Mouse (Mus musculus): ENCODE measurements at regions not wholly inside any gene's neighbourhood (a gene's known extent, or its start where the extent isn't known, plus 50 kb on each side); places are given as distances from the start of the nearest gene placed in this dataset.

GRCm38 (mm10) chr1:98173431-98173830 is 78.0 kb upstream of the Pam start:
- no peak overlapping the region for H3K9ac ChIP-seq (ENCODE audit: low read depth, low read length)
- ATAC-seq = no peak
- no peak overlapping the region for H3K4me2 ChIP-seq (ENCODE audit: low read length)
- H3K4me1 ChIP-seq (ENCODE audit: control insufficient read depth, insufficient read depth, low read length) = peaks cover 10% of the 10 kb centered on the region
- no peak overlapping the region for H3K4me3 ChIP-seq (ENCODE audit: low read depth, low read length)
- H3K36me3 ChIP-seq (ENCODE audit: control insufficient read depth, insufficient read depth, low read length) = no peaks in the 10 kb centered on the region
- 45% methylated on average over 2 of the region's 2 CpGs for WGBS
- H3K27me3 ChIP-seq (ENCODE audit: control insufficient read depth, insufficient read depth, low read depth, low read length) = no peaks in the 10 kb centered on the region
- no peak overlapping the region for H3K27ac ChIP-seq (ENCODE audit: low read length)
- H3K9me3 ChIP-seq (replicated peaks; ENCODE audit: control insufficient read depth, low read length, poor library complexity, severe bottlenecking) = no peaks in the 10 kb centered on the region

- no peak overlapping the region for H3K27ac ChIP-seq (ENCODE audit: low read length)
- H3K4me3 ChIP-seq (ENCODE audit: low read depth, low read length) = no peak overlapping the region
- no peak overlapping the region for H3K4me2 ChIP-seq (ENCODE audit: low read length)
- H3K9me3 ChIP-seq (replicated peaks; ENCODE audit: control insufficient read depth, low read length, poor library complexity, severe bottlenecking) = no peaks in the 10 kb centered on the region
- H3K9ac ChIP-seq (ENCODE audit: low read depth, low read length) = no peak overlapping the region
- H3K36me3 ChIP-seq (ENCODE audit: control insufficient read depth, insufficient read depth, low read length) = no peaks in the 10 kb centered on the region
- WGBS = 89% methylated on average over 2 of the region's 2 CpGs
- no peak for ATAC-seq
- no peaks in the 10 kb centered on the region for H3K27me3 ChIP-seq (ENCODE audit: control insufficient read depth, insufficient read depth, low read depth, low read length)
- H3K4me1 ChIP-seq (ENCODE audit: control insufficient read depth, insufficient read depth, low read length) = peaks cover 10% of the 10 kb centered on the region
Observed at GRCm38 (mm10) chr1:98171291-98171690, 75.8 kb upstream of the Pam start.

GRCm38 (mm10) chr1:98169352-98169751 is 73.9 kb upstream of the Pam start:
- Histone ChIP-seq H3K36me3 (ENCODE audit: control insufficient read depth, insufficient read depth, low read length) (no peaks in the 10 kb centered on the region), H3K4me1 (ENCODE audit: control insufficient read depth, insufficient read depth, low read length) (peaks cover 5% of the 10 kb centered on the region; the same call in 1 of the 2 replicates), H3K27me3 (ENCODE audit: control insufficient read depth, insufficient read depth, low read depth, low read length) (no peaks in the 10 kb centered on the region), H3K27ac (ENCODE audit: low read length) (no peak overlapping the region), H3K9ac (ENCODE audit: low read depth, low read length) (no peak overlapping the region), H3K4me3 (ENCODE audit: low read depth, low read length) (no peak overlapping the region), H3K9me3 (replicated peaks; ENCODE audit: control insufficient read depth, low read length, poor library complexity, severe bottlenecking) (no peaks in the 10 kb centered on the region), H3K4me2 (ENCODE audit: low read length) (no peak overlapping the region)
- ATAC-seq = no peak

GRCm38 (mm10) chr1:98167800-98168199 is 72.4 kb upstream of the Pam start:
- no peak overlapping the region for H3K4me3 ChIP-seq (ENCODE audit: low read depth, low read length)
- H3K4me1 ChIP-seq (ENCODE audit: control insufficient read depth, insufficient read depth, low read length) = no peaks in the 10 kb centered on the region
- H3K9ac ChIP-seq (ENCODE audit: low read depth, low read length) = no peak overlapping the region
- no peaks in the 10 kb centered on the region for H3K27me3 ChIP-seq (ENCODE audit: control insufficient read depth, insufficient read depth, low read depth, low read length)
- no peak overlapping the region for H3K27ac ChIP-seq (ENCODE audit: low read length)
- H3K4me2 ChIP-seq (ENCODE audit: low read length) = no peak overlapping the region
- H3K36me3 ChIP-seq (ENCODE audit: control insufficient read depth, insufficient read depth, low read length) = no peaks in the 10 kb centered on the region
- H3K9me3 ChIP-seq (replicated peaks; ENCODE audit: control insufficient read depth, low read length, poor library complexity, severe bottlenecking) = no peaks in the 10 kb centered on the region
- WGBS = 88% methylated on average over 4 of the region's 4 CpGs
- ATAC-seq = no peak

GRCm38 (mm10) chr1:98162639-98162927 is 67.1 kb upstream of the Pam start:
- no peak for ATAC-seq
- WGBS = 74% methylated on average over 2 of the region's 2 CpGs

GRCm38 (mm10) chr1:98161882-98162638 is 66.6 kb upstream of the Pam start:
- 80% methylated on average over 5 of the region's 5 CpGs for WGBS
- Histone ChIP-seq H3K9ac (ENCODE audit: low read depth, low read length) (no peak overlapping the region), H3K4me2 (ENCODE audit: low read length) (no peak overlapping the region), H3K9me3 (replicated peaks; ENCODE audit: control insufficient read depth, low read length, poor library complexity, severe bottlenecking) (no peaks in the 10 kb centered on the region), H3K27me3 (ENCODE audit: control insufficient read depth, insufficient read depth, low read depth, low read length) (no peaks in the 10 kb centered on the region), H3K27ac (ENCODE audit: low read length) (no peak overlapping the region), H3K4me3 (ENCODE audit: low read depth, low read length) (no peak overlapping the region), H3K4me1 (ENCODE audit: control insufficient read depth, insufficient read depth, low read length) (no peaks in the 10 kb centered on the region), H3K36me3 (ENCODE audit: control insufficient read depth, insufficient read depth, low read length) (no peaks in the 10 kb centered on the region)
- no peak for ATAC-seq

More at GRCm38 (mm10) chr1:98162639-98162927, 67.1 kb upstream of the Pam start:
- Histone ChIP-seq H3K9me3 (replicated peaks; ENCODE audit: control insufficient read depth, low read length, poor library complexity, severe bottlenecking) (no peaks in the 10 kb centered on the region), H3K36me3 (ENCODE audit: control insufficient read depth, insufficient read depth, low read length) (no peaks in the 10 kb centered on the region), H3K9ac (ENCODE audit: low read depth, low read length) (no peak overlapping the region), H3K27ac (ENCODE audit: low read length) (no peak overlapping the region), H3K27me3 (ENCODE audit: control insufficient read depth, insufficient read depth, low read depth, low read length) (no peaks in the 10 kb centered on the region), H3K4me1 (ENCODE audit: control insufficient read depth, insufficient read depth, low read length) (no peaks in the 10 kb centered on the region), H3K4me3 (ENCODE audit: low read depth, low read length) (no peak overlapping the region), H3K4me2 (ENCODE audit: low read length) (no peak overlapping the region)

- Histone ChIP-seq H3K9ac (ENCODE audit: low read depth, low read length) (no peak overlapping the region), H3K4me3 (ENCODE audit: low read depth, low read length) (no peak overlapping the region), H3K4me1 (ENCODE audit: control insufficient read depth, insufficient read depth, low read length) (no peaks in the 10 kb centered on the region), H3K36me3 (ENCODE audit: control insufficient read depth, insufficient read depth, low read length) (no peaks in the 10 kb centered on the region), H3K27ac (ENCODE audit: low read length) (no peak overlapping the region), H3K27me3 (ENCODE audit: control insufficient read depth, insufficient read depth, low read depth, low read length) (no peaks in the 10 kb centered on the region), H3K4me2 (ENCODE audit: low read length) (no peak overlapping the region), H3K9me3 (replicated peaks; ENCODE audit: control insufficient read depth, low read length, poor library complexity, severe bottlenecking) (no peaks in the 10 kb centered on the region)
- no peak for ATAC-seq
- 85% methylated on average over 2 of the region's 2 CpGs for WGBS
Observed at GRCm38 (mm10) chr1:98158969-98159368, 63.5 kb upstream of the Pam start.

- Histone ChIP-seq H3K9me3 (replicated peaks; ENCODE audit: control insufficient read depth, low read length, poor library complexity, severe bottlenecking) (no peaks in the 10 kb centered on the region), H3K4me1 (ENCODE audit: control insufficient read depth, insufficient read depth, low read length) (no peaks in the 10 kb centered on the region), H3K4me3 (ENCODE audit: low read depth, low read length) (no peak overlapping the region), H3K36me3 (ENCODE audit: control insufficient read depth, insufficient read depth, low read length) (no peaks in the 10 kb centered on the region), H3K9ac (ENCODE audit: low read depth, low read length) (no peak overlapping the region), H3K27me3 (ENCODE audit: control insufficient read depth, insufficient read depth, low read depth, low read length) (no peaks in the 10 kb centered on the region), H3K27ac (ENCODE audit: low read length) (no peak overlapping the region), H3K4me2 (ENCODE audit: low read length) (no peak overlapping the region)
- no peak for ATAC-seq
- 79% methylated on average over 3 of the region's 3 CpGs for whole genome bisulfite sequencing
Observed at GRCm38 (mm10) chr1:98147361-98147760, 51.9 kb upstream of the Pam start.

Data from midbrain, embryonic 16.5 days (tissue).